In genomic region chr12:25352160-25352559, GRCm38 (mm10) we compare ENCODE assay signal across 26 mouse cellular contexts.
DNase-seq lines count a peak whose midpoint lies in the region; ATAC-seq lines count a peak whose summit lies in the region.
"Had no signal": no experiment of that assay in that cellular context is flagged by ENCODE, and none has a peak within 500 bp of the region (broad histone marks: within the 10 kb centered on the region; RNA-seq: fewer than 3 reads in every experiment).

No protein-coding gene starts in this region.

- no peak for ATAC-seq in midbrain, embryonic 11.5 days (ENCODE audit: low FRiP score)
- ATAC-seq in midbrain, embryonic 14.5 days (ENCODE audit: low FRiP score, low TSS enrichment) = no peak
- ATAC-seq in granulocyte monocyte progenitor cell, adult 5-6 weeks (replicated peaks; ENCODE audit: poor library complexity, severe bottlenecking) = peak; percentile 82
- ATAC-seq in megakaryocyte, adult 5-6 weeks (ENCODE audit: poor library complexity, severe bottlenecking) = peak; percentile 66
- no peak for ATAC-seq in hindbrain, embryonic 13.5 days (ENCODE audit: low FRiP score)
- ATAC-seq: CD4-positive, CD25-positive, alpha-beta regulatory T cell, adult 4 months; forebrain, embryonic 14.5 days; forebrain, embryonic 16.5 days had no signal

- no peak overlapping the region for H3K9ac ChIP-seq in midbrain, embryonic 11.5 days (ENCODE audit: low read length)
- H3K9ac ChIP-seq in midbrain, embryonic 14.5 days (replicated peaks; ENCODE audit: low read length) = no peak overlapping the region
- H3K9ac ChIP-seq in hindbrain, embryonic 13.5 days = no peak overlapping the region
- H3K9ac ChIP-seq: embryonic facial prominence, embryonic 13.5 days; embryonic facial prominence, embryonic 15.5 days; forebrain, embryonic 12.5 days had no signal

- no peaks in the 10 kb centered on the region for H3K9me3 ChIP-seq in midbrain, embryonic 11.5 days (ENCODE audit: control insufficient read depth, low read length)
- no peaks in the 10 kb centered on the region for H3K9me3 ChIP-seq in midbrain, embryonic 14.5 days (ENCODE audit: control insufficient read depth, low read length)
- H3K9me3 ChIP-seq in hindbrain, embryonic 13.5 days = no peaks in the 10 kb centered on the region
- H3K9me3 ChIP-seq: embryonic facial prominence, embryonic 13.5 days; embryonic facial prominence, embryonic 15.5 days; forebrain, embryonic 10.5 days; forebrain, embryonic 12.5 days had no signal

- H3K4me2 ChIP-seq in midbrain, embryonic 11.5 days = no peak overlapping the region
- H3K4me2 ChIP-seq in midbrain, embryonic 14.5 days (ENCODE audit: low read length) = no peak overlapping the region
- no peak overlapping the region for H3K4me2 ChIP-seq in hindbrain, embryonic 13.5 days
- H3K4me2 ChIP-seq: embryonic facial prominence, embryonic 13.5 days; embryonic facial prominence, embryonic 15.5 days; forebrain, embryonic 12.5 days had no signal

- no peaks in the 10 kb centered on the region for H3K27me3 ChIP-seq in midbrain, embryonic 11.5 days (ENCODE audit: control insufficient read depth, insufficient read depth, low read length)
- no peaks in the 10 kb centered on the region for H3K27me3 ChIP-seq in midbrain, embryonic 14.5 days (ENCODE audit: control insufficient read depth, insufficient read depth, low read length)
- no peaks in the 10 kb centered on the region for H3K27me3 ChIP-seq in splenic B cell, adult 2 months (ENCODE audit: control insufficient read depth, insufficient read depth, low read length, poor library complexity, severe bottlenecking)
- no peaks in the 10 kb centered on the region for H3K27me3 ChIP-seq in hindbrain, embryonic 13.5 days
- H3K27me3 ChIP-seq: embryonic facial prominence, embryonic 13.5 days; embryonic facial prominence, embryonic 15.5 days; forebrain, embryonic 12.5 days had no signal

- H3K4me3 ChIP-seq in midbrain, embryonic 11.5 days (ENCODE audit: low read depth, low read length) = no peak overlapping the region
- no peak overlapping the region for H3K4me3 ChIP-seq in midbrain, embryonic 14.5 days (replicated peaks; ENCODE audit: low read depth, low read length)
- H3K4me3 ChIP-seq in hindbrain, embryonic 13.5 days = no peak overlapping the region
- H3K4me3 ChIP-seq: embryonic facial prominence, embryonic 13.5 days; embryonic facial prominence, embryonic 15.5 days; erythroblast, embryonic 14.5 days; forebrain, embryonic 10.5 days; forebrain, embryonic 12.5 days had no signal

- H3K36me3 ChIP-seq in midbrain, embryonic 11.5 days (ENCODE audit: control insufficient read depth, insufficient read depth, low read length) = no peaks in the 10 kb centered on the region
- no peaks in the 10 kb centered on the region for H3K36me3 ChIP-seq in midbrain, embryonic 14.5 days (ENCODE audit: control insufficient read depth, insufficient read depth, low read length)
- H3K36me3 ChIP-seq in splenic B cell, adult 2 months (ENCODE audit: control insufficient read depth, insufficient read depth, low read length, poor library complexity, severe bottlenecking) = no peaks in the 10 kb centered on the region
- no peaks in the 10 kb centered on the region for H3K36me3 ChIP-seq in hindbrain, embryonic 13.5 days
- H3K36me3 ChIP-seq: embryonic facial prominence, embryonic 13.5 days; embryonic facial prominence, embryonic 15.5 days; forebrain, embryonic 10.5 days; forebrain, embryonic 12.5 days had no signal

- H3K4me1 ChIP-seq in midbrain, embryonic 11.5 days (ENCODE audit: control insufficient read depth, insufficient read depth, low read length) = no peaks in the 10 kb centered on the region
- no peaks in the 10 kb centered on the region for H3K4me1 ChIP-seq in midbrain, embryonic 14.5 days (ENCODE audit: control insufficient read depth, insufficient read depth, low read length)
- H3K4me1 ChIP-seq in hindbrain, embryonic 13.5 days (replicated peaks) = peaks cover 10% of the 10 kb centered on the region; the same call in 1 of the 2 replicates
- H3K4me1 ChIP-seq: embryonic facial prominence, embryonic 13.5 days; embryonic facial prominence, embryonic 15.5 days; forebrain, embryonic 10.5 days; forebrain, embryonic 12.5 days had no signal

- H3K27ac ChIP-seq in midbrain, embryonic 11.5 days (ENCODE audit: low read depth, low read length) = no peak overlapping the region
- no peak overlapping the region for H3K27ac ChIP-seq in midbrain, embryonic 14.5 days (replicated peaks; ENCODE audit: low read depth, low read length)
- no peak overlapping the region for H3K27ac ChIP-seq in hindbrain, embryonic 13.5 days
- H3K27ac ChIP-seq: embryonic facial prominence, embryonic 13.5 days; embryonic facial prominence, embryonic 15.5 days; forebrain, embryonic 10.5 days; forebrain, embryonic 12.5 days had no signal

- DNase-seq in midbrain, embryonic 11.5 days (ENCODE audit: low spot score, missing footprints) = peak; percentile 28
- DNase-seq in midbrain, embryonic 14.5 days = no peak
- peak; percentile 15 for DNase-seq in splenic B cell, adult 2 months (ENCODE audit: low read depth, low spot score)
- DNase-seq in gastrocnemius, adult 18-20 months (ENCODE audit: low spot score) = no peak
- DNase-seq in thymus, postnatal 25 days = no peak
- DNase-seq: adrenal gland, adult 8-10 months; adrenal gland, postnatal 14 days; adrenal gland, postnatal 36 days; B cell, adult 2 months; cerebellum, adult 11-12 months; cerebellum, adult 2 months; cerebellum, adult 9-10 months; cerebellum, postnatal 10 days; cerebellum, postnatal 25 days; embryo, embryonic 11 days had no signal

Comparison
In these comparisons a context has a peak if more than half of its experiments do, and no peak if none do; other contexts are left out.
1. DNase-seq: peak in midbrain, embryonic 11.5 days (single experiment) and splenic B cell, adult 2 months (single experiment); none in midbrain, embryonic 14.5 days (single experiment), gastrocnemius, adult 18-20 months (single experiment) and thymus, postnatal 25 days (single experiment).
2. ATAC-seq: peak in granulocyte monocyte progenitor cell, adult 5-6 weeks (single experiment) and megakaryocyte, adult 5-6 weeks (single experiment); none in midbrain, embryonic 11.5 days (single experiment), midbrain, embryonic 14.5 days (single experiment) and hindbrain, embryonic 13.5 days (single experiment).